Mouse (Mus musculus) embryonic facial prominence, embryonic 11.5 days (tissue): Measurements from ENCODE around the gene Polg2. TPM values are rescaled to one million over a fixed set of nuclear protein-coding genes. Genes with fewer than 3 reads are reported as not detected.

Experiments
- ATAC-seq: fragments of 200-750 bp; cut with Nextera tagmentation; replicated peaks from 2 replicates; pipeline ENCODE4 v1.8.0; 2017; ENCODE audit warnings: low read depth; ENCODE audit not compliant: insufficient number of reproducible peaks, low FRiP score, low TSS enrichment
- DNase-seq: peaks from one replicate; pipeline ENCODE4 v3.0.0-alpha.2; 2015; ENCODE audit warnings: low spot score
- H3K27ac ChIP-seq: fragments of 300-500 bp; sonication (generic); replicated peaks from 2 replicates; pipeline ENCODE4 v1.5.1; 2014; ENCODE audit warnings: mild to moderate bottlenecking, low read depth, low read length, control low read depth
- H3K27me3 ChIP-seq: fragments of 300-500 bp; sonication (generic); 2 replicates; pipeline ENCODE4 v1.6.1; 2014; ENCODE audit warnings: mild to moderate bottlenecking, low read length, moderate library complexity, mixed read lengths; ENCODE audit not compliant: control insufficient read depth, insufficient read depth
- H3K36me3 ChIP-seq: fragments of 300-500 bp; sonication (generic); replicated peaks from 2 replicates; pipeline ENCODE4 v1.6.1; 2014; ENCODE audit warnings: low read depth, mild to moderate bottlenecking, low read length, moderate library complexity, mixed read lengths; ENCODE audit not compliant: control insufficient read depth, insufficient read depth
- H3K4me1 ChIP-seq: fragments of 300-500 bp; sonication (generic); 2 replicates; pipeline ENCODE4 v1.6.1; 2014; ENCODE audit warnings: low read length, mixed read lengths; ENCODE audit not compliant: control insufficient read depth, insufficient read depth
- H3K4me2 ChIP-seq: fragments of 300-500 bp; sonication (generic); 2 replicates; pipeline ENCODE4 v1.6.1; 2014; ENCODE audit warnings: low read depth, mild to moderate bottlenecking, control low read depth, low read length, moderate library complexity
- H3K4me3 ChIP-seq: fragments of 300-500 bp; sonication (generic); 2 replicates; pipeline ENCODE4 v1.5.1; 2014; ENCODE audit warnings: low read depth, low read length, control low read depth
- H3K9ac ChIP-seq: fragments of 300-500 bp; sonication (generic); replicated peaks from 2 replicates; pipeline ENCODE4 v1.6.1; 2014; ENCODE audit warnings: mild to moderate bottlenecking, control low read depth, low read length
- H3K9me3 ChIP-seq: fragments of 300-500 bp; sonication (generic); replicated peaks from 2 replicates; pipeline ENCODE4 v1.6.1; 2016; ENCODE audit warnings: mild to moderate bottlenecking, low read length, inconsistent platforms, mixed read lengths; ENCODE audit not compliant: control insufficient read depth
- WGBS: fragments of 180-500 bp; shearing (Covaris S2); extraction: QIAGEN DNeasy Blood & Tissue Kit; methylation state at CpG from one replicate; pipeline ENCODE4 v1.1.7; 2014; 5-methylcytosine and 5-hydroxymethylcytosine counted together
- polyA plus RNA-seq: library from polyadenylated mRNA; unstranded; fragments of >200 nt; fragmentation: Nextera tagmentation; extraction: Ambion mirVana; gene quantifications from 2 replicates; pipeline ENCODE4 v1.2.1, GENCODE M21; 2014

Polg2 gene
- polyA plus RNA-seq, 1 experiment from 2014 or later, result 7.3 TPM

DNA sequence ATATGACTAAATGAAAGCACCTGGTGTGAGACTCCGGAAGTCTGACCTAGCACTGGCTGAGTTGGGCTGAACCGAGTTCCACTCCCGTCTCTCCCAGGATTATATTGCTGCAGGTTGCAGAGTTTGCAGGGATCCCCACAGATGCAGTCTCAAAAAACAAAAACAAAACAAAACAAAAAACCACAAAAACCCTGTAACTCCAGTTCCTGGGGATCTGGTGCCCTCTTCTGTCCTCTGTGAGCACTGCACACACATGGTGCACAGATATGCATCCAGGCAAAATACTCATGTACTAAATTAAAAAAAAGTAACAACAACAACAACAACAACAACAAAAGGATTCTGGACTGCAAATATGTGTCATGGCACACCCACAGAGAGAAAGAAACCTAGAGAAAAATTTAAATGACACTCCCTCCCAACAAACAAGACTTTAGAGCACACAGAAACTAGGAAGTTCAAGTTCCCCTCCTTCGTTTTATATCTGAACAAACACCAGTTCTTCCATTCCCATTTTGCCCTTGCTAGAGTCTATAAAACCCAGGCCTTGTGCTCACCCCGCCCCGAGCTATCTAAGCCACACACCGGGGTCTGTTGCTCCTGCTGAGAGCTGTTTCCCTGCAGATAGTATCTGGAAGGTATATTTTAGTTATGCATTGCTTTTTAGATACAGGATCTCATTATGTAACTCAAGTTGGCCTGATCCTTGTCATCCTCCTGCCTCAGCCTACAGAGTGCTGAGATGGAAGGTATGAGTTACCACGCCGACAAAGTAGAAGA lies 9.0 kb downstream of the Polg2 start:
- no peak for ATAC-seq
- H3K27me3 ChIP-seq, result no peaks in the 10 kb centered on the region
- no peaks in the 10 kb centered on the region for H3K9me3 ChIP-seq
- no peak overlapping the region for H3K27ac ChIP-seq
- no peak overlapping the region for H3K4me2 ChIP-seq
- no peak overlapping the region for H3K9ac ChIP-seq
- peak; percentile 42 for DNase-seq
- 96% methylated on average over 9 of the region's 9 CpGs for WGBS
- H3K4me3 ChIP-seq, result no peak overlapping the region
- peaks cover 13% of the 10 kb centered on the region for H3K36me3 ChIP-seq
- H3K4me1 ChIP-seq, result no peaks in the 10 kb centered on the region

DNA sequence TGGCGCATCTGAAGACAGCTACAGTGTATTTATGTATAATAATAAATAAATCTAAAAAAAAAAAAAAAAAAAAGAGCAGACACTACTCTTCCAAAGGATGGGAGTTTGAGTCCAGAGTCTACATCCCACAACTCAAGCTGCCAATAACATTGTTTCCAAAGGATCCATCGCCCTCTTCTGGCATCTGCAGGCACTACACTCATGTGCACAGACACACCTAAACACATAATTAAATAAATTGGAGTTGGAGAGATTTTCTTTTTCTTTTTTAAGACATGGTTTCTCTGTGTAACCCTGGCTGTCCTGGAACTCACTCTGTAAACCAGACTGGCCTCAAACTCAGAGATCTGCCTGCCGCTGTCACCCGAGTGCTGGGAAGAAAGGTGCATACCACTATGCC lies 11.8 kb downstream of the Polg2 start:
- H3K36me3 ChIP-seq, result peaks cover 13% of the 10 kb centered on the region
- H3K9me3 ChIP-seq, result no peaks in the 10 kb centered on the region
- no peak for DNase-seq
- no peak for ATAC-seq
- no peak overlapping the region for H3K4me3 ChIP-seq
- H3K9ac ChIP-seq, result no peak overlapping the region
- H3K4me1 ChIP-seq, result no peaks in the 10 kb centered on the region
- H3K27me3 ChIP-seq, result no peaks in the 10 kb centered on the region
- no peak overlapping the region for H3K4me2 ChIP-seq
- 91% methylated on average over 4 of the region's 4 CpGs for WGBS
- no peak overlapping the region for H3K27ac ChIP-seq

DNA sequence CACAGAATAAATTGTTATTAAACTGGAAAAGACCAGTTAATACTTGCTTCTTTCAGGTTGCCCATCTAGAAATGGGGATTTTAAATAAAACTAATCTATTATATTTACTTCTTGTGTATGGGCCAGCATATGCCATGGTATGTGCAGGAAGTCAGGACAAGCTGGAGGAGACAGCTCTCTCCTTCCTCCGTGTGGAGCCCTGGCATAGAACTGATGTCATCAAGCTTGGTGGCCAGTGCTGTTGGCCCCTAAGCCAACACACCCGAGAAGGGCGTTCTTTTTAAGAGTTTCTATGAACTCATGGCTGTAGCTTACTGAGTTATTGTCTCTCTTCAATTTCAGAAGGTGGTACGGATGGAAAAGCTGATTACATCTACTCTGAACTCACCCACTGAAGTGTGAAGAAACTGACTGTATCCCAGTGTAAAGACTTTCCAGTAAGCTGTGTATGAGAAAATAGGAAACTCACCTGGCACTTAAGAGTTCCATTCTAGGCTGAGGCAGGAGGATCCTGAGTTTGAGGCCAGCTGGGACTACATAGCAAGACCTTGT lies 12.7 kb downstream of the Polg2 start:
- H3K4me3 ChIP-seq, result no peak overlapping the region
- H3K36me3 ChIP-seq, result peaks cover 13% of the 10 kb centered on the region
- no peaks in the 10 kb centered on the region for H3K27me3 ChIP-seq
- no peak overlapping the region for H3K4me2 ChIP-seq
- no peak overlapping the region for H3K9ac ChIP-seq
- ATAC-seq (no peak), DNase-seq (no peak)
- no peak overlapping the region for H3K27ac ChIP-seq
- H3K9me3 ChIP-seq, result no peaks in the 10 kb centered on the region
- no peaks in the 10 kb centered on the region for H3K4me1 ChIP-seq
- WGBS, result 98% methylated on average over 4 of the region's 4 CpGs

DNA sequence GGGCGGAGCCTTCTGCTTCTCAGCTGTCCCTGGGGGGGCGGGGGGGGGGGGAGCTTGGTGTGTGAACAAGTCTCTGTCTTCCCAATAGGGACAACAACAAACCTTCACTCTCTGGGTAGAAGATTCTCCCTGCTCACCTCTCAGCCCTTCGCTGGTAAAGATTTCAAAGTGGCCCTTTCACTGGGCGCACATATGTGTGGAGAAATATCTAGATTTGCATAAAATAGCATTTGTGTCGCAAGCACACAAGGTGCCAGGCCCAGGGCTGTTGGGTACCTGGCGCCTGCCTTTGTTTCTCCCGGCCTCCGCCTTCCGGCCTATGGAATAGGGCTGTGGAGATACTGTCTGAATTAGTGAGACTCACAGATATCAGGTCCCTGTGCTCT lies 16.5 kb downstream of the Polg2 start:
- H3K4me1 ChIP-seq, result no peaks in the 10 kb centered on the region
- no peak overlapping the region for H3K4me3 ChIP-seq
- ATAC-seq, result 0 out of 2 replicates have a peak, but pooled peaks have one; percentile 20
- H3K27me3 ChIP-seq, result no peaks in the 10 kb centered on the region
- WGBS, result 69% methylated on average over 9 of the region's 9 CpGs
- no peak overlapping the region for H3K9ac ChIP-seq
- no peak overlapping the region for H3K27ac ChIP-seq
- H3K9me3 ChIP-seq, result no peaks in the 10 kb centered on the region
- H3K36me3 ChIP-seq, result peaks cover 3% of the 10 kb centered on the region; the same call in 1 of the 2 replicates
- no peak for DNase-seq
- H3K4me2 ChIP-seq, result no peak overlapping the region

DNA sequence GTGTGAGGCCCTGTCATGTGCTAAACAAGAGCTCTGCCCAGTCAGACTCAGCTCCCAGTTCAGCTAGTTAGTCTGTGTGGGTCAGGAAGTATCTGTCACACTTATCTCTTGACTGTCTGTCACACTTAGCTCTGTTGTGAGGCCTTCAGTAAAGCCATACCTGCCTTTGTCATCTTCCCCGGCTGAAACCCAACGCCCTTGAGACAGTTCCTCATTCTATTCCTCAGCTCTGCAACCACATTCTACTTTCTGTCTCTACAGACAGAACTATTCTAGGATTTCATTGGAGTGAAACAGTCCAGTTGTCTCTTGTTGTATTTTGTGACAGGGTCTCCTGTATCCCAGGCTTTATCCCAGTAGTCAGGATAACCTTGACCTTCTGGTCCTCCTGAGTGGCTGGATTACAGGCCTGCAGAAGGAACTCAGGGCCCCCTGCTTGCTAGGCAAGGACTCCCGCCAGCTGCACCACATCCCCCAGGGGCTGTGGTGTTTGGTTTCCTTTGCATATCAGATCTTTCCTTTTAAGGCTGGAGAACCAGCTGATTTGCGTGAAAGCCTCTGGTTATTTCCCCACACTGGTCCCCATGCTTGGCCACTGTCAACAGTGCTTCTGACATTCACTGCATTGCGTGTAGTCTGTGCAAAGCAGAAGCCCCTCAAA lies 17.1 kb downstream of the Polg2 start:
- Histone ChIP-seq H3K4me1 (no peaks in the 10 kb centered on the region), H3K9me3 (no peaks in the 10 kb centered on the region), H3K27me3 (no peaks in the 10 kb centered on the region), H3K4me3 (no peak overlapping the region), H3K4me2 (no peak overlapping the region), H3K9ac (no peak overlapping the region), H3K36me3 (no peaks in the 10 kb centered on the region), H3K27ac (no peak overlapping the region; the same call in 1 of the 2 replicates)
- ATAC-seq (no peak), DNase-seq (peak; percentile 70)
- 24% methylated on average over 5 of the region's 5 CpGs for WGBS

DNA sequence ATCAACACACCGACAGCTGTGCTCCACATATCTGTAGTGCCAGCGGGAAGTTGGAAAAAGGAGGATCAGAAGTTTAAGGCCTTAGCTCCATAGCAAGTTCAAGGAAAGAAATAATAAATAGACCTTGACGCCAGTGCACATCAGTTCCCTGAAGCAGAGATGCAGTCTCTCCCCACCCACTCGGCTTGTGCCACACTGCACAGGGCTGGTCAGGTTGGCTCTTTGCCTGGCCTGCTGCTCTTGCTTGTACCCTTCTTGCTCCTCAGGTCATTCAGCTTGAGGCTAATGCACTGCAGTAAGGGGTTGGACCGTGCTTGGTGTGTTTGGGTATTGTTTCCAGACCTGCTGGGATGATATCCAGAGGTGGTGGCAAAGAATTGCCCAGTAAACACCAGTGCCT lies 18.8 kb downstream of the Polg2 start:
- 93% methylated on average over 5 of the region's 5 CpGs for WGBS
- Histone ChIP-seq H3K27ac (no peak overlapping the region), H3K4me2 (no peak overlapping the region), H3K9ac (no peak overlapping the region), H3K4me1 (no peaks in the 10 kb centered on the region), H3K36me3 (no peaks in the 10 kb centered on the region), H3K4me3 (no peak overlapping the region), H3K27me3 (no peaks in the 10 kb centered on the region), H3K9me3 (no peaks in the 10 kb centered on the region)
- ATAC-seq (no peak), DNase-seq (no peak)

DNA sequence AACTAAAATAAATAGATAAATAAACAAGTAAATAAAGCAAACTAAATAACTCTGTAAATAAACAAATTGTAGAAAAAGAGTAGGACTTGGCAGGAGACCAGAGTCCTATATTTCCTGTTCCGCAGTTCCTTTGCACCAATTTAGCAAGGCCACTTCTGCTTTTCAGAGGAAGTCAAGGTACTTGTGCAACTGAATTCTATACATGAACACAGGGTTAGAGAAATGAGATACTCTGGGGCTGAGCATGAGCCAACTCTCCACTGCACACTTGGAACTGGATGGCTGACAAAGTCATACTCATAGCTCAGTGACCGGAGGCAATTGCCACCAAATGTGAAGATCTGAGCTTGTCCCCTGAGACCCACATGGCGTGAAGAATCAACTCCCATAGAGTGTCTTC lies 20.3 kb downstream of the Polg2 start:
- Histone ChIP-seq H3K9ac (no peak overlapping the region), H3K4me2 (no peak overlapping the region), H3K36me3 (no peaks in the 10 kb centered on the region), H3K27me3 (no peaks in the 10 kb centered on the region), H3K4me1 (no peaks in the 10 kb centered on the region), H3K27ac (no peak overlapping the region), H3K9me3 (no peaks in the 10 kb centered on the region), H3K4me3 (no peak overlapping the region)
- WGBS, result 98% methylated on average over 3 of the region's 3 CpGs
- DNase-seq (no peak), ATAC-seq (no peak)

DNA sequence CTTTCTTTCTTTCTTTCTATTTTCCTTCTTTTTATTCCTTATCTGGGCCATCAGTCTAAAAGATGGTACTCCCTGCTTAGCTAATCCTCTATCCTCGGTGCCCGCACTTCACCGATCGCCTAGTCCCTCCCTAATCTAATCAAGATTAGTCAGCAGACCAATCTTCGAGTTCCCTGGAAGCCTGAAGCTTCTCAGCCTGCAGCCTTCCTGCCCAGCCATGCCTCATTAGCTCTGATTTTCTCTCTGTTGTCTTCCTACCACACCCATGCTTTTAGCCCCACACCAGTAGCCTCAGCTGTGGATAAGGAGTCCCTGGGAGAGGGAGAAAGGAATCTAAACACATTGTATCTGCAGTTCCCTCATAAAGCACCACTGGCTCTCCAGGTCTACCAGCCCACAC lies 23.8 kb downstream of the Polg2 start:
- Histone ChIP-seq H3K4me2 (no peak overlapping the region), H3K4me1 (no peaks in the 10 kb centered on the region), H3K36me3 (no peaks in the 10 kb centered on the region), H3K4me3 (no peak overlapping the region), H3K27ac (no peak overlapping the region), H3K9me3 (no peaks in the 10 kb centered on the region), H3K27me3 (no peaks in the 10 kb centered on the region), H3K9ac (no peak overlapping the region)
- DNase-seq (no peak), ATAC-seq (no peak)
- 62% methylated on average over 5 of the region's 5 CpGs for WGBS
